Mouse (Mus musculus): ENCODE data around the gene Polr2a. TPM values are rescaled to one million over a fixed set of nuclear protein-coding genes. Genes with fewer than 3 reads are reported as not detected.

Gene Polr2a
- polyA plus RNA-seq, 1 experiment, result 84.2 TPM

DNA sequence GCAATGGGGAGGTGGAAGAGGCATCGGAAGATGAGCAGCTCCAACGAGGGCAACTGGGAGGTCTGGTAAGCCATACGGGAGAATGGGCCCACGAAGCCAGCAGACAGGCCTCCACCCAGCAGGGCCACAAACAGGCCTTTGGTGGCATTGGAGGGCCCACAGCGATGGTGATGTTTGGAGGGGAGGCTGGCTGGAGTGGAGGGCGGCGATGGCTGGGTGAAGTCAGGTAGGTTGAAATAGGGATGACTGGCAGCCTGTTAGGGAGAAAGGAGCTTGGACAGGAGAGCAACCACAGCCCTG, 2.4 kb upstream of the Polr2a start:
- TF ChIP-seq MYOG (IDR thresholded peaks at IDR 0.05; ENCODE audit: control insufficient read depth, extremely low read depth, insufficient read length) (no peak), MAX (IDR thresholded peaks at IDR 0.05) (no peak), FOSL1 (IDR thresholded peaks at IDR 0.05; ENCODE audit: insufficient read depth, low read length, poor library complexity, severe bottlenecking) (no peak), CEBPB (IDR thresholded peaks at IDR 0.05; ENCODE audit: low read depth) (no peak), USF1 (IDR thresholded peaks at IDR 0.05; ENCODE audit: low read depth) (no peak), CTCF (IDR thresholded peaks at IDR 0.05; ENCODE audit: control insufficient read depth, insufficient read depth, insufficient read length) (no peak), MYOD1 (IDR thresholded peaks at IDR 0.05; ENCODE audit: control insufficient read depth, insufficient read length, low read depth) (no peak)
- H3K4me3 ChIP-seq (ENCODE audit: insufficient read depth, poor library complexity, severe bottlenecking), result no peak overlapping the region

GRCm38 (mm10) chr11:69760160-69760900, 1.9 kb upstream of the Polr2a start:
- H3K4me3 ChIP-seq (ENCODE audit: insufficient read depth, poor library complexity, severe bottlenecking), result no peak overlapping the region
- peaks cover 29% of the 10 kb centered on the region for H3K79me3 ChIP-seq (ENCODE audit: low read depth)
- H3ac ChIP-seq (ENCODE audit: control insufficient read depth, insufficient read length, low read depth), result no peak overlapping the region
- H3K79me2 ChIP-seq (ENCODE audit: control insufficient read depth, insufficient read depth), result peaks cover 29% of the 10 kb centered on the region
- TF ChIP-seq FOSL1 (IDR thresholded peaks at IDR 0.05; ENCODE audit: insufficient read depth, low read length, poor library complexity, severe bottlenecking) (no peak), MYOG (IDR thresholded peaks at IDR 0.05; ENCODE audit: control insufficient read depth, extremely low read depth, insufficient read length) (no peak), MYOD1 (IDR thresholded peaks at IDR 0.05; ENCODE audit: control insufficient read depth, insufficient read length, low read depth) (no peak), CTCF (IDR thresholded peaks at IDR 0.05; ENCODE audit: control insufficient read depth, insufficient read depth, insufficient read length) (no peak), CEBPB (IDR thresholded peaks at IDR 0.05; ENCODE audit: low read depth) (no peak), USF1 (IDR thresholded peaks at IDR 0.05; ENCODE audit: low read depth) (no peak), MAX (IDR thresholded peaks at IDR 0.05) (no peak)
- no peaks in the 10 kb centered on the region for H3K27me3 ChIP-seq (ENCODE audit: control insufficient read depth, insufficient read depth, insufficient read length)
- peaks cover 24% of the 10 kb centered on the region for H3K36me3 ChIP-seq (ENCODE audit: control insufficient read depth, insufficient read depth)

More for the DNA sequence above, 2.4 kb upstream of the Polr2a start:
- Histone ChIP-seq H3K79me3 (ENCODE audit: low read depth) (peaks cover 23% of the 10 kb centered on the region), H3K79me2 (ENCODE audit: control insufficient read depth, insufficient read depth) (peaks cover 24% of the 10 kb centered on the region), H3K36me3 (ENCODE audit: control insufficient read depth, insufficient read depth) (peaks cover 19% of the 10 kb centered on the region), H3K27me3 (ENCODE audit: control insufficient read depth, insufficient read depth, insufficient read length) (no peaks in the 10 kb centered on the region), H3ac (ENCODE audit: control insufficient read depth, insufficient read length, low read depth) (no peak overlapping the region)

DNA sequence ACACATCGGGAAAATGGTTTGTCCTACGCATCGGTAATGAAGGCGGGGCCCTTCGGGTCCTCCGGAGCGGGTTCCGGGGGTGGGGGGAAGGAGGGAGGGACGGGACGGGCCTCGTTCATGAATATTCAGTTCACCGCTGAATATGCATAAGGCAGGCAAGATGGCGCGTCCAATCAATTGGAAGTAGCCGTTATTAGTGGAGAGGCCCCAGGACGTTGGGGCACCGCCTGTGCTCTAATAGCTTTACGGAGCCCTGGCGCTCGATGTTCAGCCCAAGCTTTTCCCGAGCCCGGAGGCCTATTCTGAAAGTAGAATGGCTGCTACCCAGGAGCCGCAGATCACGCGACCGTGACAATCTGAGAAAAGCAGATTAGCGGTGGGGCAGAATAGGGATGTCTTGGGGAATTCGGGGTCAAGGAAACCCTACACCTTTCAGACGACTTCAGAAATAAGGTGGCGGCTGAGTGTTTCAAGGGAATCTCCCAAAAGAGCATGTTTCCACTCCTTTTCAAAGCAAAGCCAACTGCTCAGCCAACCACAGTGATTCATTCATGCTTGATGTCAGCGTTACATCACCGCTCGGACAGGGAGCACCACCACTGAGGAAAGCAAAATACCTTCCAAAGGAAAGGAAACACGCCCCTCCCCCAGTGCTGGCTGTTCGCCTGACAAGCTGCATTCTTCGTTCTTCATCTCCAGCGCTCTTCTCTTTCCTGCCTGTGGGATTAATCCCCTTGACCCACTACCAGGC, 709 bp upstream of the Polr2a start:
- Histone ChIP-seq H3K4me3 (ENCODE audit: insufficient read depth, poor library complexity, severe bottlenecking) (peak overlapping the region; percentile 53), H3ac (ENCODE audit: control insufficient read depth, insufficient read length, low read depth) (peak overlapping the region; percentile 64), H3K27me3 (ENCODE audit: control insufficient read depth, insufficient read depth, insufficient read length) (no peaks in the 10 kb centered on the region), H3K36me3 (ENCODE audit: control insufficient read depth, insufficient read depth) (peaks cover 30% of the 10 kb centered on the region), H3K79me2 (ENCODE audit: control insufficient read depth, insufficient read depth) (peaks cover 41% of the 10 kb centered on the region), H3K79me3 (ENCODE audit: low read depth) (peaks cover 41% of the 10 kb centered on the region)
- TF ChIP-seq CEBPB (IDR thresholded peaks at IDR 0.05; ENCODE audit: low read depth), result peak; percentile 57
- TF ChIP-seq FOSL1 (IDR thresholded peaks at IDR 0.05; ENCODE audit: insufficient read depth, low read length, poor library complexity, severe bottlenecking), result no peak
- TF ChIP-seq CTCF (IDR thresholded peaks at IDR 0.05; ENCODE audit: control insufficient read depth, insufficient read depth, insufficient read length), result no peak
- TF ChIP-seq MYOD1 (IDR thresholded peaks at IDR 0.05; ENCODE audit: control insufficient read depth, insufficient read length, low read depth), result peak; percentile 7
- no peak for TF ChIP-seq USF1 (IDR thresholded peaks at IDR 0.05; ENCODE audit: low read depth)
- peak; percentile 52 for TF ChIP-seq MAX (IDR thresholded peaks at IDR 0.05)
- TF ChIP-seq MYOG (IDR thresholded peaks at IDR 0.05; ENCODE audit: control insufficient read depth, extremely low read depth, insufficient read length), result no peak

- peak overlapping the region; percentile 53 for H3K4me3 ChIP-seq (ENCODE audit: insufficient read depth, poor library complexity, severe bottlenecking)
- H3K79me2 ChIP-seq (ENCODE audit: control insufficient read depth, insufficient read depth), result peaks cover 52% of the 10 kb centered on the region
- TF ChIP-seq MAX (IDR thresholded peaks at IDR 0.05), result peak; percentile 69
- no peak for TF ChIP-seq CTCF (IDR thresholded peaks at IDR 0.05; ENCODE audit: control insufficient read depth, insufficient read depth, insufficient read length)
- peaks cover 51% of the 10 kb centered on the region for H3K79me3 ChIP-seq (ENCODE audit: low read depth)
- H3ac ChIP-seq (ENCODE audit: control insufficient read depth, insufficient read length, low read depth), result peak overlapping the region; percentile 91
- no peaks in the 10 kb centered on the region for H3K27me3 ChIP-seq (ENCODE audit: control insufficient read depth, insufficient read depth, insufficient read length)
- H3K36me3 ChIP-seq (ENCODE audit: control insufficient read depth, insufficient read depth), result peaks cover 30% of the 10 kb centered on the region
These were observed 364 bp downstream of the Polr2a start for GRCm38 (mm10) chr11:69758090-69758456.

GRCm38 (mm10) chr11:69757303-69758089, 941 bp downstream of the Polr2a start:
- Histone ChIP-seq H3ac (ENCODE audit: control insufficient read depth, insufficient read length, low read depth) (peak overlapping the region; percentile 91), H3K36me3 (ENCODE audit: control insufficient read depth, insufficient read depth) (peaks cover 30% of the 10 kb centered on the region), H3K27me3 (ENCODE audit: control insufficient read depth, insufficient read depth, insufficient read length) (no peaks in the 10 kb centered on the region), H3K79me2 (ENCODE audit: control insufficient read depth, insufficient read depth) (peaks cover 58% of the 10 kb centered on the region), H3K4me3 (ENCODE audit: insufficient read depth, poor library complexity, severe bottlenecking) (peak overlapping the region; percentile 53), H3K79me3 (ENCODE audit: low read depth) (peaks cover 57% of the 10 kb centered on the region)
- TF ChIP-seq MYOD1 (IDR thresholded peaks at IDR 0.05; ENCODE audit: control insufficient read depth, insufficient read length, low read depth), result no peak
- no peak for TF ChIP-seq CEBPB (IDR thresholded peaks at IDR 0.05; ENCODE audit: low read depth)
- TF ChIP-seq MYOG (IDR thresholded peaks at IDR 0.05; ENCODE audit: control insufficient read depth, extremely low read depth, insufficient read length), result no peak
- TF ChIP-seq USF1 (IDR thresholded peaks at IDR 0.05; ENCODE audit: low read depth), result no peak
- no peak for TF ChIP-seq FOSL1 (IDR thresholded peaks at IDR 0.05; ENCODE audit: insufficient read depth, low read length, poor library complexity, severe bottlenecking)
- TF ChIP-seq MAX (IDR thresholded peaks at IDR 0.05), result no peak
- no peak for TF ChIP-seq CTCF (IDR thresholded peaks at IDR 0.05; ENCODE audit: control insufficient read depth, insufficient read depth, insufficient read length)
